Comparison of ENCODE assay signal across 8 mouse cellular contexts in genomic region chr16:38711245-38711644, GRCm38 (mm10). TPM values are rescaled to one million over a fixed set of nuclear protein-coding genes. Genes with fewer than 3 reads are reported as not detected.
DNase-seq lines count a peak whose midpoint lies in the region; ATAC-seq and TF ChIP-seq lines count a peak whose summit lies in the region.

No protein-coding gene starts in this region.

- peaks cover 30% of the 10 kb centered on the region for H3K27me3 ChIP-seq in forebrain, embryonic 10.5 days (ENCODE audit: poor library complexity, severe bottlenecking)
- no peaks in the 10 kb centered on the region for H3K27me3 ChIP-seq in forebrain, embryonic 11.5 days (ENCODE audit: control insufficient read depth, insufficient read depth, low read length)
- peaks cover 23% of the 10 kb centered on the region for H3K27me3 ChIP-seq in midbrain, embryonic 10.5 days (ENCODE audit: low read depth, poor library complexity, severe bottlenecking)
- peaks cover 5% of the 10 kb centered on the region; the same call in 1 of the 2 replicates for H3K27me3 ChIP-seq in midbrain, embryonic 11.5 days (ENCODE audit: control insufficient read depth, insufficient read depth, low read length)
- peaks cover 34% of the 10 kb centered on the region for H3K27me3 ChIP-seq in liver, embryonic 14.5 days (ENCODE audit: control insufficient read depth, insufficient read depth, low read length)
- H3K27me3 ChIP-seq in stomach, postnatal 0 days (ENCODE audit: control insufficient read depth, insufficient read depth, low read length): no peaks in the 10 kb centered on the region

- ATAC-seq in forebrain, embryonic 11.5 days (replicated peaks; ENCODE audit: low FRiP score): no peak
- no peak for ATAC-seq in midbrain, embryonic 11.5 days (ENCODE audit: low FRiP score)
- ATAC-seq in liver, embryonic 14.5 days (ENCODE audit: insufficient read depth): no peak
- no peak for ATAC-seq in stomach, postnatal 0 days (ENCODE audit: low FRiP score, low TSS enrichment)
- no peak for ATAC-seq in activated CD4-positive, CD25-positive, alpha-beta regulatory T cell, adult 4 months

- H3K4me1 ChIP-seq in forebrain, embryonic 10.5 days: peaks cover 27% of the 10 kb centered on the region
- H3K4me1 ChIP-seq in forebrain, embryonic 11.5 days (replicated peaks; ENCODE audit: control insufficient read depth, insufficient read depth, low read length): peaks cover 2% of the 10 kb centered on the region; the same call in 1 of the 2 replicates
- H3K4me1 ChIP-seq in midbrain, embryonic 10.5 days: peaks cover 15% of the 10 kb centered on the region
- H3K4me1 ChIP-seq in midbrain, embryonic 11.5 days (ENCODE audit: control insufficient read depth, insufficient read depth, low read length): no peaks in the 10 kb centered on the region; the same call in 1 of the 2 replicates
- H3K4me1 ChIP-seq in liver, embryonic 14.5 days (replicated peaks; ENCODE audit: control insufficient read depth in 2 of 2, insufficient read depth in 2 of 2, low read length in 1 of 2): peaks cover 0 to 4% of the 10 kb centered on the region in 2 experiments; a peak in 1 of 4 replicates
- H3K4me1 ChIP-seq in stomach, postnatal 0 days (replicated peaks; ENCODE audit: control insufficient read depth, insufficient read depth): peaks cover 3% of the 10 kb centered on the region; the same call in 1 of the 2 replicates

- no peak overlapping the region for H3K27ac ChIP-seq in forebrain, embryonic 10.5 days
- H3K27ac ChIP-seq in forebrain, embryonic 11.5 days (ENCODE audit: low read depth, low read length): no peak overlapping the region
- H3K27ac ChIP-seq in midbrain, embryonic 10.5 days (replicated peaks): no peak overlapping the region
- H3K27ac ChIP-seq in midbrain, embryonic 11.5 days (ENCODE audit: low read depth, low read length): no peak overlapping the region
- H3K27ac ChIP-seq in liver, embryonic 14.5 days: no peak overlapping the region
- no peak overlapping the region for H3K27ac ChIP-seq in stomach, postnatal 0 days (replicated peaks)

- WGBS in forebrain, embryonic 10.5 days: 76% methylated on average over 4 of the region's 4 CpGs
- 69% methylated on average over 4 of the region's 4 CpGs for WGBS in forebrain, embryonic 11.5 days
- 76% methylated on average over 4 of the region's 4 CpGs for WGBS in midbrain, embryonic 10.5 days
- 78% methylated on average over 4 of the region's 4 CpGs for WGBS in midbrain, embryonic 11.5 days
- WGBS in liver, embryonic 14.5 days (ENCODE audit: insufficient replicate concordance): 19% methylated on average over 4 of the region's 4 CpGs
- 39% methylated on average over 4 of the region's 4 CpGs for WGBS in stomach, postnatal 0 days

- no peak for TF ChIP-seq CTCF in liver, embryonic 14.5 days (IDR thresholded peaks at IDR 0.05; ENCODE audit: low read depth)
- TF ChIP-seq CTCF in stomach, postnatal 0 days (IDR thresholded peaks at IDR 0.05; ENCODE audit: low read depth): no peak

- H3K4me2 ChIP-seq in forebrain, embryonic 11.5 days (ENCODE audit: low read depth, low read length, severe bottlenecking): no peak overlapping the region
- no peak overlapping the region; the same call in 1 of the 2 replicates for H3K4me2 ChIP-seq in midbrain, embryonic 11.5 days
- H3K4me2 ChIP-seq in liver, embryonic 14.5 days (ENCODE audit: low read depth): peak overlapping the region; percentile 18; the same call in 1 of the 2 replicates
- H3K4me2 ChIP-seq in stomach, postnatal 0 days (replicated peaks; ENCODE audit: low read depth): peak overlapping the region; percentile 69

- DNase-seq in forebrain, embryonic 10.5 days (ENCODE audit: extremely low spot score, low spot score): no peak
- DNase-seq in forebrain, embryonic 11.5 days (ENCODE audit: low spot score): no peak
- no peak for DNase-seq in midbrain, embryonic 10.5 days (ENCODE audit: low spot score)
- DNase-seq in midbrain, embryonic 11.5 days (ENCODE audit: low spot score, missing footprints): no peak
- no peak for DNase-seq in liver, embryonic 14.5 days (ENCODE audit: low read depth in 3 of 3, low spot score in 3 of 3)
- no peak for DNase-seq in stomach, postnatal 0 days (ENCODE audit: low spot score)
- no peak for DNase-seq in spleen, postnatal 10 days (ENCODE audit: low spot score in 2 of 2)

- no peaks in the 10 kb centered on the region for H3K36me3 ChIP-seq in forebrain, embryonic 10.5 days (replicated peaks)
- H3K36me3 ChIP-seq in forebrain, embryonic 11.5 days (ENCODE audit: control insufficient read depth, insufficient read depth, low read length): no peaks in the 10 kb centered on the region
- H3K36me3 ChIP-seq in midbrain, embryonic 10.5 days: no peaks in the 10 kb centered on the region
- H3K36me3 ChIP-seq in midbrain, embryonic 11.5 days (ENCODE audit: control insufficient read depth, insufficient read depth, low read length): no peaks in the 10 kb centered on the region
- no peaks in the 10 kb centered on the region for H3K36me3 ChIP-seq in liver, embryonic 14.5 days (replicated peaks; ENCODE audit: control insufficient read depth, insufficient read depth, low read depth)
- H3K36me3 ChIP-seq in stomach, postnatal 0 days (ENCODE audit: control insufficient read depth, insufficient read depth, low read length): no peaks in the 10 kb centered on the region

- H3K4me3 ChIP-seq in forebrain, embryonic 10.5 days: peak overlapping the region; percentile 76; the same call in 1 of the 2 replicates
- no peak overlapping the region for H3K4me3 ChIP-seq in forebrain, embryonic 11.5 days (ENCODE audit: low read depth, low read length)
- peak overlapping the region; percentile 28 for H3K4me3 ChIP-seq in midbrain, embryonic 10.5 days
- H3K4me3 ChIP-seq in midbrain, embryonic 11.5 days (ENCODE audit: low read depth, low read length): no peak overlapping the region
- H3K4me3 ChIP-seq in liver, embryonic 14.5 days (ENCODE audit: insufficient read depth in 1 of 2, low read depth in 2 of 2, low read length in 2 of 2): no peak overlapping the region
- peak overlapping the region; percentile 72 for H3K4me3 ChIP-seq in stomach, postnatal 0 days (ENCODE audit: low read depth, low read length)

- H3K9me3 ChIP-seq in forebrain, embryonic 10.5 days: no peaks in the 10 kb centered on the region
- H3K9me3 ChIP-seq in forebrain, embryonic 11.5 days (ENCODE audit: control insufficient read depth, low read length): no peaks in the 10 kb centered on the region
- H3K9me3 ChIP-seq in midbrain, embryonic 10.5 days (replicated peaks): no peaks in the 10 kb centered on the region
- H3K9me3 ChIP-seq in midbrain, embryonic 11.5 days (ENCODE audit: control insufficient read depth, low read length): no peaks in the 10 kb centered on the region
- no peaks in the 10 kb centered on the region for H3K9me3 ChIP-seq in liver, embryonic 14.5 days (ENCODE audit: control insufficient read depth, low read length)
- H3K9me3 ChIP-seq in stomach, postnatal 0 days (ENCODE audit: control insufficient read depth, low read length): no peaks in the 10 kb centered on the region

- H3K9ac ChIP-seq in forebrain, embryonic 11.5 days (ENCODE audit: low read length): no peak overlapping the region
- no peak overlapping the region for H3K9ac ChIP-seq in midbrain, embryonic 11.5 days (ENCODE audit: low read length)
- no peak overlapping the region for H3K9ac ChIP-seq in liver, embryonic 14.5 days (replicated peaks)
- H3K9ac ChIP-seq in stomach, postnatal 0 days (ENCODE audit: low read length): no peak overlapping the region

- no peak for TF ChIP-seq EP300 in liver, embryonic 14.5 days (IDR thresholded peaks at IDR 0.05; ENCODE audit: low read depth)
- no peak for TF ChIP-seq EP300 in stomach, postnatal 0 days (optimal IDR thresholded peaks at IDR 0.05)

RNA-seq across cellular contexts. Expression of gene Arhgap31, which starts 1.8 kb away (rescaled TPM):
- polyA plus RNA-seq in forebrain, embryonic 10.5 days (2016; fragmentation: Nextera tagmentation; extraction: Ambion mirVana): 7.3 and 7.4 TPM in 2 replicates
- 9.2 and 10.8 TPM in 2 replicates for polyA plus RNA-seq in forebrain, embryonic 11.5 days (2014; fragmentation: Nextera tagmentation; extraction: Ambion mirVana)
- 7.3 and 8.7 TPM in 2 replicates for polyA plus RNA-seq in midbrain, embryonic 10.5 days (2016; fragmentation: Nextera tagmentation; extraction: Ambion mirVana)
- 7.1 and 8.4 TPM in 2 replicates for polyA plus RNA-seq in midbrain, embryonic 11.5 days (2014; fragmentation: Nextera tagmentation; extraction: Ambion mirVana)
- polyA plus RNA-seq in liver, embryonic 14.5 days (2012; rRNA removed): 0.69 and 0.88 TPM in 2 replicates
- polyA plus RNA-seq in liver, embryonic 14.5 days (2014; fragmentation: Nextera tagmentation; extraction: Ambion mirVana): 1.1 and 1.4 TPM in 2 replicates
- 3.1 and 3.4 TPM in 2 replicates for polyA plus RNA-seq in stomach, postnatal 0 days (2015; fragmentation: Nextera tagmentation; extraction: Ambion mirVana)
- polyA plus RNA-seq in activated CD4-positive, CD25-positive, alpha-beta regulatory T cell, adult 4 months (2017; shearing (Covaris generic)): 10 to 100 TPM; 19.6 to 19.9 TPM

RNA-seq across cellular contexts. Expression of gene B4galt4, which starts 30.8 kb away (rescaled TPM):
- polyA plus RNA-seq in forebrain, embryonic 10.5 days (2016; fragmentation: Nextera tagmentation; extraction: Ambion mirVana): 27.1 and 27.8 TPM in 2 replicates
- 28.3 and 29.9 TPM in 2 replicates for polyA plus RNA-seq in forebrain, embryonic 11.5 days (2014; fragmentation: Nextera tagmentation; extraction: Ambion mirVana)
- 20.8 and 25.7 TPM in 2 replicates for polyA plus RNA-seq in midbrain, embryonic 10.5 days (2016; fragmentation: Nextera tagmentation; extraction: Ambion mirVana)
- polyA plus RNA-seq in midbrain, embryonic 11.5 days (2014; fragmentation: Nextera tagmentation; extraction: Ambion mirVana): 26.4 and 29.9 TPM in 2 replicates
- 1.2 and 1.3 TPM in 2 replicates for polyA plus RNA-seq in liver, embryonic 14.5 days (2012; rRNA removed)
- polyA plus RNA-seq in liver, embryonic 14.5 days (2014; fragmentation: Nextera tagmentation; extraction: Ambion mirVana): 2.3 and 2.8 TPM in 2 replicates
- 9.1 and 9.3 TPM in 2 replicates for polyA plus RNA-seq in stomach, postnatal 0 days (2015; fragmentation: Nextera tagmentation; extraction: Ambion mirVana)
- polyA plus RNA-seq in activated CD4-positive, CD25-positive, alpha-beta regulatory T cell, adult 4 months (2017; shearing (Covaris generic)): 10 to 100 TPM; 11.7 to 11.9 TPM

Comparison
In these comparisons a context has a peak if more than half of its experiments do, and no peak if none do; other contexts are left out.
1. H3K4me3 ChIP-seq: peak in forebrain, embryonic 10.5 days (single experiment), midbrain, embryonic 10.5 days (single experiment) and stomach, postnatal 0 days (single experiment); none in forebrain, embryonic 11.5 days (single experiment), midbrain, embryonic 11.5 days (single experiment) and liver, embryonic 14.5 days (0 of 2).
2. H3K4me2 ChIP-seq: peak in liver, embryonic 14.5 days (single experiment) and stomach, postnatal 0 days (single experiment); none in forebrain, embryonic 11.5 days (single experiment) and midbrain, embryonic 11.5 days (single experiment).